Mouse (Mus musculus) embryo, embryonic 11.5 days (tissue): Measurements from ENCODE around the gene Hnrnpdl.

Source experiments
- DNase-seq: peaks from one replicate; pipeline ENCODE4 v3.0.0-alpha.2; 2012; ENCODE audit warnings: low read depth, low spot score

The Hnrnpdl gene

DNA sequence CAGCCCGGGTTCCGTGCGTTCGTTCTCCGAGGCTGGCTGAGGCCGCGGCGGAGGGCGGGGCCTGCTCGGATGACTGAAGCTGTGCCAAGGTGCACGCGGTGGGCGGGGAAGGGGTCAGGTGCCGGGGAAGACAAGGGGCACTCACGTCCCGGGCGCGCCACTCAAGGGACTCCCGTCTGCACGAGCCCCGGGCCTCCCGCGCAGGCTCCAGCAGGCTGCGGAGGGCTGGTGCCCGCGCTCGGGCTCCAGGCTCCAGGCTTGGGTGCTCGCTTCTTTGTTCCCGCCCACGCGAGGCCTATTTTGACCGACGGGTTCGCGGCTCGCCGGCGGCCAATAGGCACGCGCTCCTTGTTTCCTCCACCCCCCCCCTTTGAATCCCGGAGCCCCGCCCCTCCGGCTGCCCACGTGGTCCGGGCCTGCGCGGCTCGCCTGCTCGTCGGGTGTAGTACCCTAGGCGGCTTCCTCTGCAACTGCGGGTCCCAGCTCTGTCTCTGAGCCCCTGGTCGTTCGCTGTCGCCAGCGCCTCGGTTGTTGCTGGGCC, at the start of gene Hnrnpdl, which contains the start of gene Enoph1:
Gene Hnrnpdl (minus strand): TSS at position 63 of the 541 bp plus-strand sequence.
Gene Enoph1 (plus strand): TSS at position 384 of the 541 bp plus-strand sequence.
- DNase-seq = peak; percentile 94

DNA sequence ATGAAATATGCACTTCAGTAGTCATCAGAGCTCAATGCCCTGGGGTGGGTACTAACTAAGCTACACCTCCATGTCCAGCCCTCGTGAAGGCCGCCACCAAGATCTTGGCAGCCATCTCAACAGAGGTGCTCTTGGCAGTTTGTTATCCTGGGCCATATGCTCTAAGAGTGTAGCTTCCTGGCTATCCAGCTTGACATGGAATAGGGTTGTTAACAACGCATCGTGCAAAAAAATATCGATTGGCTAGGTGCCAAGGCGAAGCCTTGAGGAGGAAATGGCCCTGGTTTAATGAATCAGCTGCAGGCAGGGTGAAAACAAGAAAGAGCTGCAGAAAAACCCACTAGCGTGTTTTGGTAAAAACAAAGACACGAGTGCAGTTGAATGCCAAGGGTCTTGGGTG, 45.6 kb upstream of the Hnrnpdl start:
- DNase-seq = no peak

DNA sequence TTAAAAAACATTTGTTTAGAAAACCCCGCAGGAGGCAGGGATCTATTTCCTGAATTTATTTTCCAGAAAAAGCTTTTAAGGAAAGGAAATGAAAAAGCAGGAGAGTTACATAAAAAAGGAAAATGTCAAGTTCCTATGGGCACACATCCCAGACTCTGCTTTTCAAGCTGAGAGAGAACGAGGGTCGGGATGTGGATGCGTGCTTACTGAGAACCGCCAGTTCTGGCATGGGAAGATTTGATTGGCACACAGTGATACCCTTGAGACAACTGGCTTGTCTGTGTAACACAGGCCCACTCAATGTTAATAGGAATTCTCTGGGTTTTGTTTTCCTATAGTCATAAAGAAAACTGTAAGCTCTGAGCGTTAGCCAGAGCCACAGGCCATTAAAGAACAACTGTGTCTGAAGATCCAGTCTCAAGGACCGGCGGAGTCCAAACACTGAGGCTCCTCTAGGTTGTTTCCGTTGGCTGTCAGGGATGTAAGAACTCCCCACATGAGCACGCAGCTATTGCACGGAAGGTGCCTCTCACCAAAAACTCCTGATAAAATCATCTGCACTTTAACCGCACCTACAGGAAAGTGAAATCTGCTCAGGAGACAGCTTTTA, 44.6 kb upstream of the Hnrnpdl start:
- DNase-seq = no peak

DNA sequence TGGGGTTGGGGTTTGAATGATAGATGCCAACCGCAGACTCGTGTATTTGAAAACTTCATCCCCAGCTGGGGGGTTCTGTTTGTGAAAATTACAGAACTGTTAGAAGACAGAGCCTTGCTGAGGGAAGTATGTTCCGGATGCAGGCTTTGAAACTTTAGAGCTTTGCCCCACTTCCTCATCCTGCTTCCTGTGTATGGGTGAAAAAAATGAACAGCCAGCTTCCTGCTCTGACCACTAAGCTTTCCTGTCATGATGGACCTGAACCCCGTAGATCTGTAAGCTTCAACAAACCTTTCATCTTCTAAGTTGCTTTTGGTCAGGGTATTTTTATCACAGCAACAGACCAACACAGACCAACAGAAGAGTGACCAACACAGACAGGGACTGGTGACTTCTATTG, 42.5 kb upstream of the Hnrnpdl start:
- DNase-seq = no peak

DNA sequence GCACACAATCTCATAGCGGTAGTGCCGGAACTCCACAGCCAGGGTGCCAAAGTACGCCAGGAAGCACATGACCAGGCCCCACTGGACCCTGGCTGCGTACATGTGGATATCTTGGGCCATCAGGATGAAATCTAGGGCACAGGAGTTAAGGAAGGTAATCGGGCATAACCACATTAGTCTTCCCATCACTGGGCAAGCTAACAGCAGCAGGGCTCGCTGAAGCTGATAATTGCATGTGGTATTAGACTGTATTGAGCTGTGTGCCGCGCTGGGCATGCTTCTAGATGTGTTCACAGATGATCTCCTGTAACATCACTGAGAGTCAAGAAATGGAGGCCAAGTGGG, 40.4 kb upstream of the Hnrnpdl start:
- DNase-seq = no peak

DNA sequence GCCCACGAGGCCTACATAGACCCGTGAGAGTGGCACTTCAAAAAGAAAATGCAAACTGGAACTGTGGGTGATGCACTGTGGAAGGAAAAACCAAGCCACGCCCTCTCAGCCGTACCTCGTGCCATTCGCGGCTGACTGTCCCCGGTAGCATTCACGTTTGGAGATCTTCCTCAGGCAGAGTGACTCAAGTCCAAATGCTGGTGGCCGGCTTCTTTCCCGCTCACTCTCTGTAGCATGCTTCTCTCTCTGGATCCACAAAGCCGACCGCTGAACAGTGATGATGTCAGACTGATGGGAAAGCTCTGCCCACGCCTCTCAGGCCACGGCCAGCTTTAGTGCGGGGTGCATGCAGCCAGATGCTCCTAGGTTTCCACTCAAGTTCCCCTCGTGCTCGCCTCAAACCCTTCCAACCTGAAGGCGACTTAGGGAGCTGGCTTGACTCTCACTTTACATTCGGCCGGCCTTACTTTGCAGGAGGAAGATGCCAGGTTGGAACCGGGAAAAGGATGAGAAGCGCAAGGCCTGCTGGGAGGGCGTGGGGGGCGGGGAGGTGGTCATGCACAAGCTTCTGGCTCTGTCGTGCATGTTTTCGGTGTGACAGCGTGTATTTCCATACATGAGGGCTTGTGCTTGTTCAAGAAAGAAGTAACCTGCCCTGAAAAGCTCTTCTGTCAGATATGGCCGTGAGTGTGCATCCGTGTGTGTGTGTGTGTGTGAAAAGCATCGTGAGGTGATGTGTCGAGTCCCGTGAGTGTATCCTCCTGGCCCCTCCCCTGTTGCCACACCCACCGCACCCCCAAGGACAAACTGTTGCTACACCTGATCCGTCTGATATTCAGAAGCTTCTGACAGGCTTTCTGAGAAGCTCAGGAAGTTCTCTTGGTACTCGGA, 39.8 kb upstream of the Hnrnpdl start:
- DNase-seq = no peak

DNA sequence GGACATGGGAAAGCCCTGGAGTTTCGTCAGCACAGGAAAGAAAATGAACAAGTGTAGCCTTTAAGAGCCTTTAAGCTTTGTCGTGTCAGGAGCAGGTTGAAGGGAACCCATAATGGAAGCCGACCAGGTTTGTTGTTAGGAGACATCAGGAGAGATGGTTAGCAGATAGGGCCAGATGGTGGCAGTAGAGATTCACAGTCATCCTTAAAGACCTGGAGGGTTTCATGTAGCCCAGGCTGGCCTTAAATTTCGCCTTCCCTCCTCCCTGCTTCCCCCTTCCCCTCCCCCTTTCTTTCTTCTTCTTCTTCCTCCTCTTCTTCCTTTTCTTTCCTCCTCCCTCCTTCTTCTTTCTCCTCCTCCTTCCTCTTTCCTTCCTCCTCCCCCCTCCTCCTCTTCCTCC, 35.1 kb upstream of the Hnrnpdl start:
- DNase-seq = no peak

DNA sequence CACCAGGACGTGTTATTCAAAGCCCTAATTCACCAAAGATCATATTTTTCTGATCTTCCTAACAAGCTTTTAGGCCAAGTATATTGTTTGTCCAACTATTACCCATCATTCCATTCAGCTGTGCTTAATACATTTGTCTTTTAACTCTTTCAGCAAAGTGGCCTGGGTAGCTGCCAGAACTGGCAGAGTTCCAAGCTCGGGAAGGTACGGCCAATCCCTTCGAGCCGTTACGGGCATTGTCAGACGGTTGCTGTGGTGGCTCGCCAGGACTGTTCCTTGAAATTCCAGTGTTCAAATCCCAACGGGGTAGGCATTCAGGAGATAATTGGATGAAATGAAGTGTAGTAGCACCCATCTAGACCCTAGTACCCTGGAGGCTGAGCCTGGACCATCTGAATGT, 33.1 kb upstream of the Hnrnpdl start:
- DNase-seq = no peak

DNA sequence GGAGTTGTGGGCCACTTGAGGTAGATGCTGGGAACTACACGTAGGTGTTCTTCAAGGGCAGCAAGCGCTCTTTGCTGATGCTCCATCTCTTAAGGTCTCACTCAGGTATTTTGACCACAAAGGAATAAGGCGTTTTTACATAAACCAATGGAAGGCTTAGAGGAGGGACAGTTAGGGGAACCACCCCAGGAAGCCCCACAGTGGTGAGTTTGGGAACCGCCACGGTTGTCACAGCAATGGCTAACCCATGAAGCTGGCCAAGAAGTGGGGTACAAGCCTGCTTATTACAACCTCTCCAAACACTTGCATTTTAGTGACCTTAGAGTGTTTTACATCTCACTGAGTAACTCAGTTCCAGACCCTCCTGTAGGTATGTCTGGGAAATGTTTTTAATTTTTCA, 32.1 kb upstream of the Hnrnpdl start:
- no peak for DNase-seq

DNA sequence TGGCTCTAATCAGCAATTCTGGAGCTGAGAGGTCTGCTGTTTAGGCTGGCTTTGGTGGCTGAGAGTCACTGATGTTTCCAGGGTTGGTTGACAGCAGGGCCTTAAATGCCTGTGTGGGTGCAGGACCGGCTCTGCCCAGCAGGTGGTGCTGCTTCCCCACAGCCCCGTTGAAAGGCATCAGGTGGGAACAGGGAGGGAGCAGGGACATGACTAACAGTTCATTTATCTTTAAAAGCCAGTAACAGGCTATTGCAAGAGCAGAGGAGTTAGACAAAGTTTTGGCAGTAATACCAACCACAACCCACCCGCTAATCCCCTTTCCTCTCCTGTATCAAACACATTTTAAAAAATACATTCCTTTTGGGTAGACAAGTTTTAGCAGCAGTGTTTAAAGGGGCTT, 30.8 kb upstream of the Hnrnpdl start:
- DNase-seq = peak; percentile 75

DNA sequence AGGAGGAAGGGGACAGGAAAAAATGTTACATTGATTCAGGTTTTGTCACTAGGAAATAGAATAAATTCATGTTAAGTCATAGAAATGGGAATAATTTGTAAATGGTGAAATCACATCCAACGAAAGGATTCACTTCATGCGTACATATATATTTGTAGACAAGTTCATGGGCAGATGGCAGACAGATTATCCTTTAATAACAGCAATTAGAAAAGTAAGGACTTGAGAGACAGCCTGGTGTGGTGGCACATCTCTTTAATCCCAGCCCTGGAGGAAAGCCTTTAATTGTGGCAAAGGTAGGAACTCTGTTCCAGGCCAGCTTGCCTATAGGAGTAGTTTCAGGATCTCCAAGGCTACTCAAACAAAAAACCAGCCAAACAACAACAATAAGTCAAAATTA, 30.1 kb upstream of the Hnrnpdl start:
- no peak for DNase-seq

DNA sequence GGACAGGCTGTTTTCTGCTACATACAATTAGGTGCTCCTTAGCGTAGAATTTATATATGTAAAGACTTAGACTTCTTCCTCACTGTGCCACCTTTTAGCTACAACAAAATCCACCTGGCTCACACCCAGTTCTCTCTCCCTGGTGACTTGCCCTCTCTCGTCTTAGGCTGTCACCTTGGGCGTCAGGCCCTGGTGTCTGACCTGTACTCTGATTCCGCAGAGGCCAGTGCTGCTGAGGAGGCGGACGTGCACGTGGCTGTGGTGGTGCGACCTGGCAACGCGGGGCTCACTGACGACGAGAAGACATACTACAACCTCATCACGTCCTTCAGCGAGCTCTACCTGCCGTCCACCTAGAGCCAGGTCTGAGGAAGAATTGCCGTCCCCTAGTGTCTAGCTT, 28.1 kb upstream of the Hnrnpdl start:
- no peak for DNase-seq

DNA sequence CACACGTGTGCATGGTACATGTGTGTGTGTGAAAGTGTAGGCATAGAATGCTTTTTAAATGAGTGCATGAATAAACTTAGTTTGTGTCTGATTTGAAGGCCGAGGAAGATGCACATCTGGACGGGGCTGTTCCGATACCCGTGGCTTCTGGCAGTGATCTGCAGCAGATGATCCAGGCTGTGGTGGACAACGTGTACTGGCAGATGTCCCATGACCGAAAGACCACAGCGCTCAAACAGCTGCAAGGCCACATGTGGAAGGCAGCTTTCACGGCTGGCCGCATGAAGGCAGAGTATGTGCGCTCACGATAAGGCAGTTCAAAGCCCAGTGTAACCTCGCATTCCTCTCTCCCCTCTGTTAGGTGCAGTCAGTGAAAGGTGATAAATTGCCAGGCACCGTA, 21.4 kb upstream of the Hnrnpdl start:
- DNase-seq = no peak

DNA sequence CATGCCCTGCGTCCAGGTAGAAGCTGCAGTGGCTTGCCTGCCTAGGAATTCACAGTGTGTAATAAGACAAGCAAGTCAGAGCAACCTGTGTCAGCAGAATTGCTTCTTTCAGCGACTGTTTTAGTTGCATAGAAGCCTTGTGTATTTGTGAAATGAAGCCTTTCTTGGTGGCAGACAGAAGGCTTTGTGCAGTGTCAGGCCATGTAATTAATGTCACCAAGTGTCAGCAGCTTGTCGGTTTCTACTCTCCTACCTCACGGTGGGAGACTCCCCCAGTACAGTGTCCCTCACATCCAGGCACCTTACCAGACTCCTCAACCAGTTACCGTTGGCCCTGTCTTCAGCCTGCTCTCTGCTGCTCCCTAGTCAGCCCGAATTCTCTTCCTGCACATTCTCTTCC, 19.9 kb upstream of the Hnrnpdl start:
- DNase-seq = no peak

DNA sequence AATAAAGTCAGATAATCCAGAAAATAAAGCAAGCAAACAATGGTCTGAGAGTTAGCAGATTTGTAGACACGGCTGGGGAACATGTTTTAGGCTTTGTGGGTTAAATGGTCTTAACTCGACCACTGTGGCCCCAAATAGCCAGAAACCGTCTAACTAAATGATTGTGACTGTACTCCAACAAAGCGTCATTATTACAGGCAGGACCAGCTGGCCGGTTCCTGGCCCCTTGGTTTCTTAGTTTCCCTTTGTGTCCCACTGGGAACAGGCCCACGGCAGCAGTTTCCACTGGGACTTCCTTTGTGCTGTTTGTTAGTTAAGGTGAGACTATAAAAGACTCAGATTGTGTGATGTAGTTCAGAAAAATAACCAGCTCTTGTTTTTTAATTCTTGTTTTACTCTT, 19.3 kb upstream of the Hnrnpdl start:
- DNase-seq = no peak

DNA sequence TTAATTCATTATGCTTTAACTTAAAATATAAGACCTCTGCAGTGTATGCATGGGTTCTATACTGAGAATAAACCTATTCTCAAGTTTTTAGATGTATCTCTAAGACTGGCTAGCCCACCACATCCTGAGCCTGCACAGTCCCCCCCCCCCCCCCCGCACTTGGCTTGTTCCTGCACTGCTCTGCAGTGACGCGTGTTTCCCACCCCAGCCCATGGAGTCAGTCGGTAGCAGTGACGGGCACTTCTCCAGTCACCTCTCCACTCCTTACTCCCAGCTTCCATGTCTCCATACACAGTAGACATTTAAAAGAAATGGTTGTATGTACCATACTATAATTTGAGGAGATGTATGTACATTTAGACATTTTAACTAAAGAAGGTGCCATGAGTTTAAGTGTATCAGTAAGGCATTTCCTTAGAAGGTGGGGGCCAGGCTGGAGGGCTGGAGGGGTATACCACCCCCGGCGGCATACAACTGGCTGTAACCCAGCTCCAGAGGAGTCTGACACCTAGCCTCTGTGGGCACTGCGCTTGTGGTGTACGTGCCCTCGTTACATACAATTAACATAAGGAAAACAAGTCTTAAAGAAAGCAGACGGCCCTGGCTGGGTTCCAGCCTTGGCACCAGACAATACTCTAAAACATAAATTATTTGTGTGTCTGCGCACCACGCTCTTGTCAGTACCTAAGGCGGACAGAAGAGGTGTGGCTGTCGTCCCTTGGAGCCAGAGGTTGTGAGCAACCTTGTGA, 18.2 kb upstream of the Hnrnpdl start:
- no peak for DNase-seq

DNA sequence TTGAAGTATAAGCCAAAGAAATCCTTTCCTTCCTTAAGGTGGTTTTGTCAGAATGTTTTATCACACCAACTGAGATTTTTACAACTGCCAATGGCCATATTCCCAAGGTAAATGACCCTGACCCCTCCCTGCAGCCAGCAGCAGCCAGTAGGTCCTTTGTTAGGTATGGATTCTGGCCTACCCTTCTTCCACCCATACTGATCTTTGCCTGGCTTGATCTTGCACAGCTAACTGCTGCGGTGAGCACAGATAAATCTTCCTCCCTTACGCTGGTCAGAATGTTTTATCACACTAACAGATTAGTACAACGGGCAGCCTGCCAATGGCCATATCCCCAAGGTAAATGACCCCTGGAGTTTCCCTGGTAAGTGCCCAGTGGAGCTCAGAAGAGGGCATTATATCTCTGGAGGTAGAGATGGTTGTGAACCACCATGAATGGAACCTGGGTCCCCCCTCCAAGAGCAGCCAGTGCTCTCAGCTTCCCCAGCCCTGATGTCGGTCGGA, 16.5 kb upstream of the Hnrnpdl start:
- no peak for DNase-seq

DNA sequence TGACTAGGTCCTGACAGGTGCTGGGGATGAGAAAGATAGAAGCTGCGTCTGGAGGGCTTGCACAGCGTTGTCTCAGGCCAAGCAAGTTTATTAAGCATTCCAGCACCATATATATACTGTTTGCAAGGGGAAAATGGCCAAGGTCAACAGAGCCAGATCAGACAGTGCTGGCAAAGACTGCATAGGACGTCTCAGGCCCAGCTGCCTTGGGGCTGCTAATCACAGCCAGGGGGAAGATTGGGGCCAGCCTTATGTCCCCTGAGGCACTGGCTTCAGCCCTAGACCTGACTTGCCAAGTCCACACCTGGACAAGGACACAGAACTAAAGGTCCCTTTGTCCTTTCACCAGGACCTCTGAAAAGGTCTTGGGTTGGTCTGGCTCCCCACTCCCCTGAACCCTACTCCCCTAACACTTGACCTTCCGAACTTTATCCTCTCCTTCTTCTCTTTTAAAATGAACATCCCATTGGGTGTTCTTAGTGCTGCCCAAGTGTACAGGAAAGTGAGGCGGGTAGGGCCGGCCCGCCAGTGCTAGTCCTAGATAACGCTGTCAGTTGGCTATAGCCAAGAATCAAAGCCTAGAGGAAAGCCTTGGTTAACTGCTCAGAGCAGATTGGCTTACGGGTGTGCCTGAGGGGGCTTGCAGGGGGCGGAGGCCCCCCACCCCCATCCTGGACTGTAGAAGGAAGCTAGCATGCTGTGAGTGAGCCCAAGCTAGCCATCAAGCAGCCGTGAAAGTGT, 15.5 kb upstream of the Hnrnpdl start:
- no peak for DNase-seq

DNA sequence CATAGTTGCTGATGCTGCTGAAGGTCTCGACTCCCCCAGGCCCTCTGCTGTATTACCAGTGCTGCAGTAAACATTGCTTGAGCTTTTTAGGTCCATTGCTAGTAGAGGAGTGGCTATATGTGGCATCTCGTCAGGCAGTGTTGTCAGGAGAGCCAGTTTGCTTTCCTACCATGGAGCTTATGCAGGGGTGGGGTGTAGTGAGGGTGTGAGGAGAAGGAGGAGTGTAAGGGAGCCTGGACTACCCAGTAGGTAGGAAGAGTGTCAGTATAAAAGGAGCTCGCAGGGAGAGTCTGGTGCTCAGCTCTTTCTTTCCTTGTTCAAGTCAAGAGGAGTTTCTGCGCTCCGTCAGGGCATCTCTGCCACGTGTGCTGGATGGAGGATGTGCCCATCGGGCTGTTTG, 13.3 kb upstream of the Hnrnpdl start:
- DNase-seq = no peak

DNA sequence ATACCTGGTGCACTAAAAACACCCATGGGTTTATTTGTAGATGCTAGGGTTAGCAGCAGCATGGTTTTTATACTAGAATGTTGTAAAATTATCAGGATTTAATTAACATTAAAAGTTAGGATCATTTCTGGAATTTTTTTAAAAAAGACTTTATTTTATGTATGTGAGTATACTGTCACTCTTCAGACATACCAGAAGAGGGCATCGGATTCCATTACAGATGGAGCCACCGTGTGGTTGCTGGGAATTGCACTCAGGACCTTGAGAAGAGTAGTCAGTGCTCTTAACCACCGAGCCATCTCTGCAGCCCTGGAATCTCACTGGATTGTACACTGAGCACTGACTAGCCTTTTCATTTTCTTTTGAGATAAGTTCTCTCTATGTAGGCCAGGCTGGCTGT, 10.4 kb upstream of the Hnrnpdl start:
- DNase-seq = no peak

DNA sequence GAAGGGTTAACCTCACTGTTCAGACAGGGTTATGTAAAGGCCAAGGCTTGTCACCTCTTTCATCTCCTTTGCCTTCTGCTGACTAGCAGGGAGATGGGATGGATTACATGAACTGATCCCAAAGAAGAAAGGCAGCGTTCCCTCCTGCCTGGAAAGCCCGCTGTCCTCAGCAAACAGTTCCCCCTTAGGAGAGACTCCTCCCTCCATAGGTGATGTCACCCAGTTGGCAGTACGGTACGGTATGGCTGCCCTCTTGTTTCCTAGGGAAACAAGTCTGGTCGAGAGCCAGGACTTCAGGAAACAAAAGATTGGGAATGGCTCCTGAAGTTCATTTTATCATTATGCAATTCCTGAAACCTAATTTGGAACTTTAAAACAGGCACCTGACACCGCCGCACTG, 8.4 kb upstream of the Hnrnpdl start:
- DNase-seq = no peak
